Mouse (Mus musculus): ENCODE data around the gene Rims4. TPM values are rescaled to one million over a fixed set of nuclear protein-coding genes. Genes with fewer than 3 reads are reported as not detected.

Rims4 gene
- total and polyA plus RNA-seq, 2 experiments from 2014 or later = 0.07 to 0.08 TPM

- Histone ChIP-seq H3K27ac (ENCODE audit: low read depth) (no peak overlapping the region), H3K4me1 (ENCODE audit: control insufficient read depth, insufficient read depth) (no peaks in the 10 kb centered on the region), H3K4me2 (ENCODE audit: low read depth, low read length) (no peak overlapping the region), H3K4me3 (ENCODE audit: low read depth, low read length) (no peak overlapping the region), H3K36me3 (replicated peaks; ENCODE audit: control insufficient read depth, insufficient read depth, low read length) (no peaks in the 10 kb centered on the region), H3K9me3 (replicated peaks; ENCODE audit: control insufficient read depth, low read length) (no peaks in the 10 kb centered on the region), H3K27me3 (ENCODE audit: control insufficient read depth, insufficient read depth, low read length) (peaks cover 17% of the 10 kb centered on the region; the same call in 1 of the 2 replicates), H3K9ac (replicated peaks; ENCODE audit: low read depth, low read length) (no peak overlapping the region)
- TF ChIP-seq EP300 (IDR thresholded peaks at IDR 0.05; ENCODE audit: low read depth) (no peak), CTCF (IDR thresholded peaks at IDR 0.05; ENCODE audit: low read depth) (no peak)
- 63% methylated on average over 7 of the region's 7 CpGs for WGBS
- ATAC-seq (ENCODE audit: insufficient read depth, low read depth) (no peak), DNase-seq (ENCODE audit: low spot score) (no peak)
Observed at GRCm38 (mm10) chr2:163897988-163898535, 20.4 kb downstream of the Rims4 start.

DNA sequence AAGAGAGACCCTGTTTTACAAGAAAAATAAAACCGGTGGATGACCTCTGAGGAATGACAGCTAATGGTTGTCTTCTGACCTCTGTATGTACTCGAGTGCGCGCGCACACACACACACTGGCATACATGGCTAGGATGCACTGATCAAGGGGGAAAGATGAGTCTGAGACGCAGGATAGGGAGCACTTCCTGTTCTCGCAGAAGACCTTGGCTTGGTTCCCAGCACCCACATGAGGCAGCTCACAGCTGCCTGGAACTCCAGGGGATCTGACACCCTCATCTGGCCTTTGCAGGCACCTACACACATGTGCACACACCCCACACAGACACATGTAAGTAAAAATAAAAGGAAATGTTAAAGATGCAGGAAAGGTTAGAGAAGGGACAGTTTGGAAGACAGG, 21.5 kb downstream of the Rims4 start:
- no peaks in the 10 kb centered on the region for H3K4me1 ChIP-seq (ENCODE audit: control insufficient read depth, insufficient read depth)
- H3K36me3 ChIP-seq (replicated peaks; ENCODE audit: control insufficient read depth, insufficient read depth, low read length) = no peaks in the 10 kb centered on the region
- ATAC-seq (ENCODE audit: insufficient read depth, low read depth) = no peak
- peaks cover 17% of the 10 kb centered on the region; the same call in 1 of the 2 replicates for H3K27me3 ChIP-seq (ENCODE audit: control insufficient read depth, insufficient read depth, low read length)
- H3K4me2 ChIP-seq (ENCODE audit: low read depth, low read length) = no peak overlapping the region
- 84% methylated on average over 7 of the region's 7 CpGs for WGBS
- TF ChIP-seq CTCF (IDR thresholded peaks at IDR 0.05; ENCODE audit: low read depth) (no peak), EP300 (IDR thresholded peaks at IDR 0.05; ENCODE audit: low read depth) (no peak)
- H3K9ac ChIP-seq (replicated peaks; ENCODE audit: low read depth, low read length) = no peak overlapping the region
- H3K27ac ChIP-seq (ENCODE audit: low read depth) = no peak overlapping the region
- DNase-seq (ENCODE audit: low spot score) = no peak
- H3K4me3 ChIP-seq (ENCODE audit: low read depth, low read length) = no peak overlapping the region
- H3K9me3 ChIP-seq (replicated peaks; ENCODE audit: control insufficient read depth, low read length) = no peaks in the 10 kb centered on the region

DNA sequence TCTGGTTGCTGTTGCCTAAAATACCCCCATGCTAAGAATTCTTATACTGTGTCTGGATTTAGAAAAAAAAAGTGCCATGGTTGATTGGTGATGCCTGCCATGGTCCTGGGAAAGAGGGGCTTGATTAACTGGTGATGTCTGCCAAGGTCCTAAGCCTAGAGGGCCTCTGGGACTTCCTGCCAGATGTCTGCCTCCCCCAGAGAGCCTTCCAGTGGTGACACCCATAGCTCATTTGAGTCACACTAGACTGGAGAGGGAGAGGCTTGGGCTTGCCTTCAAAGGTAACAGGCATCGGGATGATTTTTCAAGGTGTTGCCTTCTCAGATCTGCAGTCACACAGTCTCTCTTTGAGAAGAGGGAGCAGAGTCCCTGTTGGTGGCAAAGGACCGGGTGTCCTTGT, 23.3 kb downstream of the Rims4 start:
- no peaks in the 10 kb centered on the region for H3K9me3 ChIP-seq (replicated peaks; ENCODE audit: control insufficient read depth, low read length)
- H3K4me2 ChIP-seq (ENCODE audit: low read depth, low read length) = no peak overlapping the region
- no peak overlapping the region for H3K9ac ChIP-seq (replicated peaks; ENCODE audit: low read depth, low read length)
- 46% methylated on average over 2 of the region's 2 CpGs for WGBS
- H3K27ac ChIP-seq (ENCODE audit: low read depth) = no peak overlapping the region
- no peak for TF ChIP-seq CTCF (IDR thresholded peaks at IDR 0.05; ENCODE audit: low read depth)
- no peak for TF ChIP-seq EP300 (IDR thresholded peaks at IDR 0.05; ENCODE audit: low read depth)
- H3K4me1 ChIP-seq (ENCODE audit: control insufficient read depth, insufficient read depth) = no peaks in the 10 kb centered on the region
- DNase-seq (ENCODE audit: low spot score) (no peak), ATAC-seq (ENCODE audit: insufficient read depth, low read depth) (no peak)
- no peaks in the 10 kb centered on the region for H3K36me3 ChIP-seq (replicated peaks; ENCODE audit: control insufficient read depth, insufficient read depth, low read length)
- no peak overlapping the region for H3K4me3 ChIP-seq (ENCODE audit: low read depth, low read length)
- peaks cover 14% of the 10 kb centered on the region; the same call in 1 of the 2 replicates for H3K27me3 ChIP-seq (ENCODE audit: control insufficient read depth, insufficient read depth, low read length)

DNA sequence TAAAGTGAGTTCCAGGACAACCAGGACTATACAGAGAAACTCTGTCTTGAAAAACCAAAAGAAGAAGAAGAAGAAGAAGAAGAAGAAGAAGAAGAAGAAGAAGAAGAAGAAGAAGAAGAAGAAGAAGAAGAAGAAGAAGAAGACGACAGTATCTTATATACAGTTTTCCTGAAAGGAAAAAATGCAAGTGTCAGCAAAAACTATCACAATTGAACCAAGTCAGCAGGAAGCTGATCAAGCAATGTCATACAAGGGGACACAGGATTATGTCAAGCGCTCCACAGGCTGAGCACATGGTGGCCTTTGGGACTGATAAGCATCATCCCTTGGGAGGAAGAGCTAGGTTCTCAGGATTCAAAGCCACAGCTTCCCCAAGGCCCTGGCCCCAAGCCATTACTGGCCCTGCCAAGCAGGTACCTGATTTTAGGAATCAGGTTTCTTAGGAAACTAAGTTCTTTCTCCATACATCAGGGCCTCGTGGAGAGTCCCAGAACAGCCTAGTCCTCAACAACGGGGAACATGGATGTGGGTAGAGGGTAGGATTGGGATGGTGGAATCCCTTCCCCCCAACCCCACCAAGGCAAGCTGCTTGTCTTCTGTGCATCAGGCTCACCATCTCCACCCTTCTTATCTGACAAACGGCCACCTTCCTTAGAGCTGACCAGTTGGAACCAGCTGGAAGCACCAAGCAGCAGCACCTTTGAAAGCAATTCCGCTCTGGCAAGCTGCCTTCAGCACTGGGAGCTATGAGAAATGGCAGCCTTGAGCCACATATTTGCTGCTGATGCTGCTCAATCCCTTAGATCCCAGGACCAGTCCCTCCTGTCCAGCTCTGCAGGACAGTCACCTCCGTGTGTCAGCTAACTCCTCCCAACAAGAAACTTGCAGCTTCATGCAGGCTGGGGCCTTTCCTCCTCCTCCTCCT, 24.8 kb downstream of the Rims4 start:
- Histone ChIP-seq H3K4me3 (ENCODE audit: low read depth, low read length) (no peak overlapping the region), H3K9me3 (replicated peaks; ENCODE audit: control insufficient read depth, low read length) (no peaks in the 10 kb centered on the region), H3K27ac (ENCODE audit: low read depth) (no peak overlapping the region), H3K9ac (replicated peaks; ENCODE audit: low read depth, low read length) (no peak overlapping the region), H3K4me2 (ENCODE audit: low read depth, low read length) (no peak overlapping the region), H3K4me1 (ENCODE audit: control insufficient read depth, insufficient read depth) (no peaks in the 10 kb centered on the region), H3K36me3 (replicated peaks; ENCODE audit: control insufficient read depth, insufficient read depth, low read length) (no peaks in the 10 kb centered on the region), H3K27me3 (ENCODE audit: control insufficient read depth, insufficient read depth, low read length) (peaks cover 9% of the 10 kb centered on the region; the same call in 1 of the 2 replicates)
- ATAC-seq (ENCODE audit: insufficient read depth, low read depth) = no peak
- DNase-seq (ENCODE audit: low spot score) = no peak
- TF ChIP-seq CTCF (IDR thresholded peaks at IDR 0.05; ENCODE audit: low read depth) (no peak), EP300 (IDR thresholded peaks at IDR 0.05; ENCODE audit: low read depth) (no peak)
- WGBS = 50% methylated on average over 7 of the region's 7 CpGs

GRCm38 (mm10) chr2:163891271-163891670, 27.2 kb downstream of the Rims4 start:
- H3K4me1 ChIP-seq (ENCODE audit: control insufficient read depth, insufficient read depth) = no peaks in the 10 kb centered on the region
- H3K27me3 ChIP-seq (ENCODE audit: control insufficient read depth, insufficient read depth, low read length) = peaks cover 9% of the 10 kb centered on the region; the same call in 1 of the 2 replicates
- no peak overlapping the region for H3K9ac ChIP-seq (replicated peaks; ENCODE audit: low read depth, low read length)
- WGBS = 85% methylated on average over 11 of the region's 11 CpGs
- DNase-seq (ENCODE audit: low spot score) (no peak), ATAC-seq (ENCODE audit: insufficient read depth, low read depth) (no peak)
- no peaks in the 10 kb centered on the region for H3K9me3 ChIP-seq (replicated peaks; ENCODE audit: control insufficient read depth, low read length)
- no peak for TF ChIP-seq EP300 (IDR thresholded peaks at IDR 0.05; ENCODE audit: low read depth)
- no peak for TF ChIP-seq CTCF (IDR thresholded peaks at IDR 0.05; ENCODE audit: low read depth)
- H3K36me3 ChIP-seq (replicated peaks; ENCODE audit: control insufficient read depth, insufficient read depth, low read length) = no peaks in the 10 kb centered on the region
- no peak overlapping the region for H3K27ac ChIP-seq (ENCODE audit: low read depth)
- no peak overlapping the region for H3K4me3 ChIP-seq (ENCODE audit: low read depth, low read length)
- no peak overlapping the region for H3K4me2 ChIP-seq (ENCODE audit: low read depth, low read length)

All from heart, postnatal 0 days (tissue).